Mouse (Mus musculus) cerebellum, adult 2 months (tissue): ENCODE results near the gene Zfp771.

ENCODE experiments used
- CTCF ChIP-seq: fragments of 200-500 bp; IDR thresholded peaks from 2 replicates; pipeline ENCODE4 v1.5.1; 2011; ENCODE audit warnings: low read depth, mild to moderate bottlenecking, control low read depth, low read length, moderate library complexity, borderline replicate concordance; ENCODE audit not compliant: insufficient read depth
- POLR2A ChIP-seq: fragments of 200-500 bp; IDR thresholded peaks from 2 replicates; pipeline ENCODE4 v1.6.1; 2011; ENCODE audit warnings: low read length, control low read depth, borderline replicate concordance; ENCODE audit not compliant: insufficient read depth

DNA sequence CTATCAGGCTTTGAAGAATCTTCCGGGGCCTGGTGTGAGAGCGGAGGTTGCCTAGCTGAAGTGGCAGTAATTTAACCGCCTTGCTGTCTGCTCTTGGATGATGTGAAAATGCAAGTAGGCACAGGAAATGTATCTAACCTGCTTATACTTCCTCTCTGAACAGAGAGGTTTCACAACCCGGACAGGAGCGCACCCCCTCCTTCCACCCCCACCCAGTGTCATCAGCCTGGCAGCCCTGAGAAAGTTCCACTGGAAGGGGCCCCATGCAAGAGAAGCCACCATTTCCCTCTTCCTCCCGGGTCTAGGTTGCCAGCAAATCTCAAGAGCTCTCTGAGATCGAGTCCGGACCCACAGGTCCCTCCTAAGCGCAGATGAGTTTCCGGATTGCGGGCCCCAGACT, 52.0 kb downstream of the Zfp771 start, which contains the start of gene Itgal:
- TF ChIP-seq POLR2A (no peak), CTCF (no peak)
